Mouse (Mus musculus): ENCODE measurements around the gene Mrps33.

Mrps33 gene

DNA sequence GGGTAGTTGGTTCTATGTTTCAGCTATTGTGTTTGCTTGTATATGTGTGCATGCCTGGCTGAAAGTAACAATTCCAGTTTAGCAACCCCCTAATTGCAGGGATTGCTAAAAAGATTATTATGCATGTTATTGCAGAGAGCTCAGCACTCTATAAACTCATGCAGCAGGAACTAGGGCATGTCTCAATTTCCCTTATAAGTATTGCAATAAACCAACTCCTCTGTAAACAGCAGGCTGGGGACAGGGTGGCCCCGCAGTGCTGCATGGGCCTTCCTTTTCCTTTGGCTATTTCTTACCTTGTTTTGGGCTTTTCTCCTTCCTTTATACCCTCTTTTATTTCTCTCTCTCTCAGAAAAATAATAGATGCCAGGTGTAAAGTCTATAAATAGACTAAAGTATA is 32.3 kb downstream of the Mrps33 start:
- no peak for DNase-seq (ENCODE audit: low spot score)

DNA sequence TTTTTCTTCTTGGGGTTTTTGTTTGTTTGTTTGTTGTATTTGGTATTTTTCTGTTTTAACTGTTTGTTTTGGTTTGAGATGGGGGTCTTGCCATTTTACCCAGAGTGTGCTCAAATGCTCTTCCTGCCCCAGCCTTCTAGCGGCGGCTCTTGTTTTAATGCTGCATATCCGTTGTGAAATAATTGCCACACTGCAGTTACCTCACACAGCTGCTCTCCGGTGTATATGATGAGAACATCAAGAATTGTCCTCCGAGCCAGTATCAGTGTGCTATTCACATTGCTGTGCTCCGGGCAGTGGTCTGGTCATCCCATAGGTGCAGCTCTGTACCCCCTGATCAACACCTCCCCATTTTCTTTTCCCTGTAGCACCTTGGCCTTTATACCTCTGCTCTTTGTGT is 34.5 kb downstream of the Mrps33 start:
- DNase-seq (ENCODE audit: low spot score) = no peak

DNA sequence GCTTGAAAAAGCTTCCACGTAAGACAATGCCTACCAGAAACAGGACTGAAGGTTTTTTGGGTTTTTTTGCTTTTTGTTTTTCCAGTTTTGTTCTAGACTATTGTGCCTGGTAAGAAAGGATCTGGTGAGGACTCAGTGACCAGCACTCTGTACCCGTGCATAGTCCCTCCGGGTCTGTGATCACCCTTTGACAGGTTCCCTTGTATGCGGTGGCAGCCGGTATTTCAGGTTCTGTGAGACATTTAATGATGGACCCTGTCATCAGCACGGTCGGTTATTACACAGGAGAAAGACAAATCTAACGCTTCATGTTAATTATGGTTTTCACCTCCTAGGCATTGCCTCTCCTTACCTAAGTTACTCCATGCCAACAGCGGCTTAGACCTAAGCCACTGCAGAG is 35.8 kb downstream of the Mrps33 start:
- no peak for DNase-seq (ENCODE audit: low spot score)

DNA sequence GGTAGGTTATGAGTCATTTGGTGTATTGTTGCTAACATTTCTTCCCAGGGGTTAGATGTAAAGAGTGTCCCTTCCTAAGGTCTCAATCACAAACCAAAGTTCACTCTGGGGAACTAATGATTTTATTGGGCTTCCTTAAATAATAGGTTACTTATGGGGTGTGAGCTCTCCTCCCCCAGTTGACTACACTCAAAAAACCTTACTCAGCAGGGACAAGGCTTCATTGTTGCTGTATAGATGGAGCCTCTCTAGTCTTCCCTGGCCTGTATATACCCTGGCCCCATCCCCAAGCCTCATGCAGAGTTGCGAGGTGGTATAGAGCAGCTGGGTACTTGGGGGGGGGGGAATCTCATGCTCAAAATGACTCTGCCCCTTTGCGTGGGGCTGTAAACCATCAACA is 53.6 kb downstream of the Mrps33 start:
- DNase-seq (ENCODE audit: low spot score) = no peak

All from ovary, postnatal 14 days (tissue).